Mouse (Mus musculus): ENCODE results near the gene Arhgap8.

Arhgap8 gene

GRCm38 (mm10) chr15:84719791-84720190 is at the start of gene Arhgap8:
Gene Arhgap8 (plus strand): TSS chr15:84720052.
- no peak for DNase-seq (ENCODE audit: extremely low spot score, low read depth, low spot score)

- no peak for DNase-seq (ENCODE audit: extremely low spot score, low read depth, low spot score)
Measured at GRCm38 (mm10) chr15:84670657-84671055, 49.2 kb upstream of the Arhgap8 start.

- no peak for DNase-seq (ENCODE audit: extremely low spot score, low read depth, low spot score)
Measured at GRCm38 (mm10) chr15:84671401-84672307, 48.2 kb upstream of the Arhgap8 start.

GRCm38 (mm10) chr15:84672308-84672615 is 47.6 kb upstream of the Arhgap8 start:
- no peak for DNase-seq (ENCODE audit: extremely low spot score, low read depth, low spot score)

GRCm38 (mm10) chr15:84672616-84673015 is 47.2 kb upstream of the Arhgap8 start:
- no peak for DNase-seq (ENCODE audit: extremely low spot score, low read depth, low spot score)

- DNase-seq (ENCODE audit: extremely low spot score, low read depth, low spot score): no peak
Measured at GRCm38 (mm10) chr15:84674329-84675067, 45.4 kb upstream of the Arhgap8 start.

GRCm38 (mm10) chr15:84675317-84675716 is 44.5 kb upstream of the Arhgap8 start:
- no peak for DNase-seq (ENCODE audit: extremely low spot score, low read depth, low spot score)

- DNase-seq (ENCODE audit: extremely low spot score, low read depth, low spot score): no peak
Measured at GRCm38 (mm10) chr15:84677943-84678342, 41.9 kb upstream of the Arhgap8 start.

- no peak for DNase-seq (ENCODE audit: extremely low spot score, low read depth, low spot score)
Measured at GRCm38 (mm10) chr15:84679090-84679489, 40.8 kb upstream of the Arhgap8 start.

GRCm38 (mm10) chr15:84679794-84680193 is 40.1 kb upstream of the Arhgap8 start:
- no peak for DNase-seq (ENCODE audit: extremely low spot score, low read depth, low spot score)

GRCm38 (mm10) chr15:84680545-84681454 is 39.1 kb upstream of the Arhgap8 start:
- DNase-seq (ENCODE audit: extremely low spot score, low read depth, low spot score): no peak

- no peak for DNase-seq (ENCODE audit: extremely low spot score, low read depth, low spot score)
Measured at GRCm38 (mm10) chr15:84681455-84682193, 38.2 kb upstream of the Arhgap8 start.

- no peak for DNase-seq (ENCODE audit: extremely low spot score, low read depth, low spot score)
Measured at GRCm38 (mm10) chr15:84682206-84682605, 37.6 kb upstream of the Arhgap8 start.

GRCm38 (mm10) chr15:84682821-84683220 is 37.0 kb upstream of the Arhgap8 start:
- no peak for DNase-seq (ENCODE audit: extremely low spot score, low read depth, low spot score)

- DNase-seq (ENCODE audit: extremely low spot score, low read depth, low spot score): no peak
Measured at GRCm38 (mm10) chr15:84684520-84684919, 35.3 kb upstream of the Arhgap8 start.

- no peak for DNase-seq (ENCODE audit: extremely low spot score, low read depth, low spot score)
Measured at GRCm38 (mm10) chr15:84685417-84685816, 34.4 kb upstream of the Arhgap8 start.

- no peak for DNase-seq (ENCODE audit: extremely low spot score, low read depth, low spot score)
Measured at GRCm38 (mm10) chr15:84687904-84688303, 31.9 kb upstream of the Arhgap8 start.

- DNase-seq (ENCODE audit: extremely low spot score, low read depth, low spot score): no peak
Measured at GRCm38 (mm10) chr15:84689356-84689755, 30.5 kb upstream of the Arhgap8 start.

GRCm38 (mm10) chr15:84691513-84691912 is 28.3 kb upstream of the Arhgap8 start:
- no peak for DNase-seq (ENCODE audit: extremely low spot score, low read depth, low spot score)

GRCm38 (mm10) chr15:84692645-84693044 is 27.2 kb upstream of the Arhgap8 start:
- DNase-seq (ENCODE audit: extremely low spot score, low read depth, low spot score): no peak
